Mouse (Mus musculus): ENCODE measurements around the gene Eefsec.

The Eefsec gene

DNA sequence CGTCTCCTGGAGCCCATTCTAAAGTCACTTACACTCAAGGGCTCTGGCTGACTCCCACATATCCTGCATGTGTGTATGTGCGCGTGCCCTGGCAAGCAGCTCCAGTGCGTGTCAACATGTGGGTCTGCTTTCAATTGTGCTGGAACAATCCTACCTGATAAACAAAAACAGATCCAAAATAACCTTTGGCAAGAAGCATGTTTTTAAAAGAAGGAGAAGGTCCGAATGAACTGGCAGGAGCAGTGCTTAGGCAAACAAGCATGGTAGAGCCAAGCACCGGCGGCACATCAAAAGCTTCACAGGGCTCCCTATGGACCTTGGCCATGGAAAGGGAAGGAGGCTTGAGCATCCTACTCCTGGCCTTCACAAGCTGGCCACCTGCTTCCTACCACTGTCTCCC lies 105.6 kb downstream of the Eefsec start:
- DNase-seq: no peak

- no peak for DNase-seq
Measured at GRCm38 (mm10) chr6:88329336-88329735, 117.0 kb downstream of the Eefsec start.

GRCm38 (mm10) chr6:88321879-88322278 lies 124.5 kb downstream of the Eefsec start:
- no peak for DNase-seq

GRCm38 (mm10) chr6:88321253-88321652 lies 125.1 kb downstream of the Eefsec start:
- DNase-seq: no peak

DNA sequence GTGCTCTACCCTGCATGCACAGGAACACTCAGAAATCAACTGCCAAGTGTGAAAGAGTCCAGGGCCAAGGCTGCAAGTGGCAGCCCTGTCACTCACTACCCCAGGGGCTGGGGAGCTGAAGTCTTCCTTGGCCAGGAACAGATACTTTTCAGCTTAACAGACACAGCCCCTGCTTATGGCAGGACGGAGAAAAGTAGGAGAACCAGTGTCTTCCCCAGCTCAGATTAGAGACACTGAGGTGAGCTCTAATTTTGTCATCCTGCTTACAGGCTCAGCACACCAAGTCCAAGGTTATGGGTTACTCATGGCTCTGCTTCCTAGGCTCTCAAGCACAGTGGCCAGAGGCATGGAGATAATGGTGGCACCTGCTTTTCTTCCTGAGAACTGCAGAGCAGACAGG lies 126.6 kb downstream of the Eefsec start:
- no peak for DNase-seq

- no peak for DNase-seq
Measured at GRCm38 (mm10) chr6:88315295-88315694, 131.0 kb downstream of the Eefsec start.

DNA sequence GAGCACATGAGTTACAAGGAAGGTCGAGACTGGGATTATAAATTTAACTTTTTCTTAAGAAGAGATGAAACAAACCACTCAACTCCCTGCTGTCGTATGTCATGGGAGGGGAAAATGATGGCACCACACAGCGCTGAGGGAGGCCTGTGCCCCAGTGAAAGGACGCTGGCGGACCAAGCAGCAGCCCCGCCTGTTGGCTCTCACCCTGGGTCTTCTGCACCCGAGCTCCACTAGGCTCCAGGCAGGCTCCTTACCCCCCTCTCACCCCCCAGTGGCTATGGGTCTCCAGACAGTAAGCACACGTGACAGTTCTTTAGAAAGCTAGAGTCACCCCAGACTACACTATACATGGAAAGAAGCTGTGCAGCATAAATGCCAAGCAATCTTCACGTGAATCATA lies 132.4 kb downstream of the Eefsec start:
- DNase-seq: no peak

- no peak for DNase-seq
Measured at GRCm38 (mm10) chr6:88311593-88311992, 134.7 kb downstream of the Eefsec start.

DNA sequence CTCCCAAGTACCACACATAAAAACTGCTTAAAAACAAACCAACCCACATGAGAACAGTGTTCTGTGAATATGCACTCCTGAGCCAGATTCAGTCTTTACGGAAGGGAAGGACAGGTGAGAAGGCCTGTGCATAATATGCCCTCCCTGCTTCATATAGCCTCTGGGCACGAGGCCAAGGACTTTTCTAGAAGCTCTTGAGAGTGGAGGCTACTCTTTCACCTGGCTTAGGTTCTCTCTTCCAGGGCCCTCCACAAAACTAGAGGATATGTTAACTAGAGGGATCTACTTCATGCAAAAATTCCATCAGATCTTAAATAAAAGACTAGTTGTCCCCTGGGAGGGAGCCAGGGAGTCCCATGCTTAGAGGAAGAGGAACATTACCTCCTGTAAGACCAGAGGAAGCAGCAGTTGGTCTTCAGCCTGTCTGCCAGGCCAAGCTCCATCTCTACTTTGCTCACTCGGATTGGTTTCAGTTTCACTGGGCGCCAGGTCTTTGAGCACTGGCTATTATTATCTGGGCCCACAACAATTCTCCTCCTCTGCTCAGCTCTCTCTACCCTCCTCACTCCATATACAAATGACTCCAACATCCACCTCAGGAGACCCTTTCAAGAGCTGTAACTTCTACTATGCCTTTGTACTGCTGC lies 140.1 kb downstream of the Eefsec start:
- DNase-seq: no peak

GRCm38 (mm10) chr6:88301234-88301633 lies 145.1 kb downstream of the Eefsec start:
- no peak for DNase-seq

GRCm38 (mm10) chr6:88299491-88299890 lies 146.8 kb downstream of the Eefsec start:
- DNase-seq: no peak

- DNase-seq: no peak
Measured at GRCm38 (mm10) chr6:88292274-88292909, 153.9 kb downstream of the Eefsec start.

GRCm38 (mm10) chr6:88290129-88290766 lies 156.1 kb downstream of the Eefsec start:
- peak; percentile 81 for DNase-seq

DNA sequence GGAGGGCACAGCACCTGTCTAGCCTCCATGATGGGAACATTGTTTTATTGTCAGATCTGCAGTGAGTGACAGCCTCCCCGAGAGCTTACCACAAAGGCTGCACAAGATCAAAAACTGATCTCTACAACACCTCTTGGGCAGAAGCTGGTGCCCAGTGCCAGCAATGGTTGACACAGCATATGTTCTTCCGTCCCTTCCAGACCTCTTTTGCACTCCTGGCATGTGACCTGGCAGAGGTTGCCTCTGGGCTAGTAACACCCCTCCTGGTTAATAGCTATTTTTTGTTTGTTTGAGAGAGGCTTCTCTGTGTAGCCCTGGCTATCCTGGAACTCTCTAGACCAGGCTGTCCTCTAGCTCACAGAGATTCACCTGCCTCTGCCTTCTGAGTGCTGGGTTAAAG lies 168.2 kb downstream of the Eefsec start:
- DNase-seq: no peak

GRCm38 (mm10) chr6:88277242-88277641 lies 169.1 kb downstream of the Eefsec start:
- DNase-seq: no peak

DNA sequence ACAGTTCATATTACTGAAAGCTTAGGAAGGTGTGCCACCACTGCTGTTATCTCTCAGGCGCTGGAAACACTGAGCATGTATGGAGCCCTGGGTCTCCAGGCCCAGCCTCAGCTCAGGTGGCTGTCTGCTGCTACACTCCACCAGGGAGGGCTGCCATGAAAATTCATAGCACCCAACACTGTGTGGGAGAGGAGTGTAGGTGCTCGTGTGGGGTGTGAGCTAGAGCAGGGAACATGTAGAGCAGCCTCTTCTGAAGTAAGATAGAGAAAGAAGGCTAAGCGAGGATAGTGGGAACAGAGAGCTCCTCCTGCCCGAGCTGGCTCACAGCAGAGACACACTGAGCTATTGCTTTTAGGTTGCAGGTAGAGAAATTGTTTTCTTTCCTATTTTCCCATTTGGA lies 170.1 kb downstream of the Eefsec start:
- peak; percentile 26 for DNase-seq

- DNase-seq: no peak
Measured at GRCm38 (mm10) chr6:88274623-88275022, 171.7 kb downstream of the Eefsec start.

DNA sequence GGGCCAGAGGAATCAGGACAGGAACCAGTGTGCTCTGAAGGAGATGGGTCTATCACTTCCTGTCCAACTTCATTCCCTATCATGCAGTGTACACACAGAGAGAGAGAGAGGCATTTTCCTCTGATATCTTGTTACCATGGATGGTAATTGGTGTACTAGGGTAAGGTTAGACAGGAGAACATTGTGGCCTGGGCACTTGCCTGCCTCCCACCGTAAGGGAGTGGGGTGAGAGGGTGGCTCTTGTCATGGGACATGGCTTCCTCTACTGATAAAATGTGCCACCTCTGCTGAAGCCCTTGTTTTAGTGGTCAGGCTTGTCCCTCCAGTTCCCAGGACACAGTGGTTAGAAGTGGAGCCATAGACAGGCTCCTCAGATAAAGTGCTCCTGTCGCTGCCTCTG lies 178.4 kb downstream of the Eefsec start:
- no peak for DNase-seq

DNA sequence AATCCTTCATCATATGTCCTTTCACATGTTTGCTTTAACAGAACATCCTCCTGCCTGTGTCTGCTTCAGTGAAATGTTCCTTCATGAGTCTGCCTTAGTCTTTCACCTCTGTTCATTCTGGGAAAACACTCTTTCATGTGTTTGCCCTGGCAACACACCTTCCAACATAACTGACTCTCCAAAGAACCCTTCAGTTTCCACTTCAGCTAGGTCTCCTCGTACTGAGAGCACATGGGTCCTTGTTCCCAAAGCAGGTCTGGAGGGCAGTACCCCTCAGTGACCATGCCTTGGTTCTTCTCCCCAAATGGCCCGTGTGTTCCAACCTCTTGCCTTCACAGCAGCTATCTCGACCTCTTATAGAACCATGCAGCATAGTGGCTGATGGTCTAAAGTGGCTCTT lies 179.3 kb downstream of the Eefsec start:
- no peak for DNase-seq

GRCm38 (mm10) chr6:88266055-88266454 lies 180.3 kb downstream of the Eefsec start:
- no peak for DNase-seq

DNA sequence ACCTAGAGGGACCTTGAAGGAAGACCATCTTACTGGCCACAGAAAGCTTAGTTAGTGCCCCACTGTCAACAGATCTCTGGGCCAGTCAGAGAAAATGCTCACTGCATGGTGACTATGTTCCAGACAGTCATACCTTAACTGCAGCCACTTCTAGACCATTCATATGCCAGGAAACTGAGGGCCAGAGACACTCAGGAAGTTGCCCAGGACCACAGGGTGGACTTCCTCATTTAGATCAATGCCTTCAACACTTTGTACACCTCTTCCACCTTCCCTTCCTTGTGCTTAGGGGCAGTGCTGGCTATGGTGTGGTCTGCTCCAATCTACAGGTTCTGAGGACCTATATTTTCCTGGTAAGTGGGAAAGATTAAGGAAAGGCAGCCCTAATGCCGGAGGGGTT lies 181.0 kb downstream of the Eefsec start:
- DNase-seq: no peak

DNA sequence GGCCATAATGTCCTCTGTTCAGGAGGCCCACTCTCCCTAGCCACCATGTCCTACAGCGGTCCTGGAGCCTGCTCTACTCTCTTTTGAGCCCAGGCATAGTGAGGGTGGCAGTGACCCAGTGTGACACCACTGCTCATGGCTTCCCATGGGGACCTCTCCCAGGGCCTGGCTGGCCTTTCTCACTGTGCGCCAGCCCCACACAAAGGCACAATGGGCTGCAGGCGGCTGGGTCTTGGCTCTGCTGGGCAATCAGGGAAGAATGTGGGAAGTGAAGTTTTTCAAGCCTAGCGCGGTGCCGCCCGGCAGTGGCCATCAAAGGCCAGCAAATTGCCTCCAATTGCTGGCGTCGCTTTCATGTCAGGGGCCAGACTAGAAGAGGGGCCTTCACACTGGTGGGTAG lies 184.2 kb downstream of the Eefsec start:
- DNase-seq: peak; percentile 23

GRCm38 (mm10) chr6:88260645-88261044 lies 185.7 kb downstream of the Eefsec start:
- no peak for DNase-seq

GRCm38 (mm10) chr6:88259621-88260020 lies 186.7 kb downstream of the Eefsec start:
- no peak for DNase-seq

DNA sequence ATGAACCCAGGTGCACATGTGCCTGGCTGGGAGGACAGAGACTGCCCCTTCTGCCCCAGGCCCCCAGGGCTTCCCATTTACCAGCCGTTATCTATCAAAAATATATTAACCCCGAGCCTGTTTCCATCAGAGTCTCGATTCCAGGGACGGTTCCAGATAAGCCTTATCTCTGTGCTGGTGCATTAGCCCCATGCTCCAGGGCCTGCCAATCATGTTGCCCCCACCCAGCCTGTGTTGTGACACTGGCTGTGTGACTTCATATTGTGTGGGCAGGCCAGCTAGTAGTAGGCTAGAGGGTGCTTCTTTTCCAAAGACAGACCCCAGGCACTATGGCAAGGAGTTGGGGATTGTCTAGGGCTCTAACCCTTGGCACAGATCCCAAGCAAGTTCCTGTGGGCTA lies 190.9 kb downstream of the Eefsec start:
- DNase-seq: no peak
